Mouse (Mus musculus) adrenal gland, adult 2 months (tissue): ENCODE measurements around the gene Ccser1. TPM values are rescaled to one million over a fixed set of nuclear protein-coding genes. Genes with fewer than 3 reads are reported as not detected.

Experiments
- DNase-seq: peaks from one replicate; pipeline ENCODE4 v3.0.0; 2021
- polyA plus RNA-seq: library from polyadenylated mRNA; depleted of rRNA; stranded (reverse); fragments of >200 nt; gene quantifications from 2 replicates; pipeline ENCODE4 v1.2.3, GENCODE M21; 2012
- total RNA-seq, 2 experiments: library from RNA; stranded (reverse); gene quantifications; 2 replicates each; pipeline ENCODE4 v1.2.3; 2021

Ccser1 gene
- total and polyA plus RNA-seq, 3 experiments, result 0.20 to 3.0 (median 2.3) TPM

DNA sequence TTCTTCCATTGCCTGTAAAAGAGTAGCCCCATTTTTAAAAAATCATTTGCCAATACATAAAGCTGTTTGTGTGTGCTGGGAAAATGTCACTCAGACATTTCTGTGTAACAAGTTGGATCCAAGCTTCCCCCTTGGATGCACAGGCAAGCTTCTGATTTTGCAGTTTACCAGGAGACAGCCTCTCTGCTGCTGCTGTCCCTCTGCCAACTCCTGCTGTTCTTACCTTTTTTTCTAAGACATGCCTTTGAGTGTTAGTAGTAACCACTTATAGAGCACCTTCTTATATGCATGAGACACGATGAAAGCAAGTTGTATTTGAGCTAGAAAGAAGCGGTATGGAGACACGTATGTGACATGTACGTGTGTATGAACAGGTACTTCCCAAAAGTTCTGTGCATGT lies 120.3 kb downstream of the Ccser1 start:
- no peak for DNase-seq

DNA sequence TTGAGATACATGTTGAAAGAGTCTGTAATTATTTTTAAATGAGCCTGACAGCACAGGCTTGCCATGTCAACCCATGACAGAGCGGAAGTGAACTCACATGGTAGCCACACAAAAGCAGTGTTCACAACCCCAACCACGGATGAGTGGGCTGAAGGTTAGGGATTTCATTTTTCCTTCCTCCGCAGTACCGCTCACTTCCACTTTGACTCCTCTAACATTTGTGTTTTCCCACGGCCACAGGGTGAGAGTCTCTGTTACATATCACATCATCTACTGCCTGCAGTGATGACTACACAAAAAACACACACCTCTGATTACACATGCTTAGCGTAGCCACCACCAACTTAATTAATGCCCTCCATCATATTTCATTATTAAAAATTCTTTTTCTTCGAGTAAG lies 120.9 kb downstream of the Ccser1 start:
- no peak for DNase-seq

DNA sequence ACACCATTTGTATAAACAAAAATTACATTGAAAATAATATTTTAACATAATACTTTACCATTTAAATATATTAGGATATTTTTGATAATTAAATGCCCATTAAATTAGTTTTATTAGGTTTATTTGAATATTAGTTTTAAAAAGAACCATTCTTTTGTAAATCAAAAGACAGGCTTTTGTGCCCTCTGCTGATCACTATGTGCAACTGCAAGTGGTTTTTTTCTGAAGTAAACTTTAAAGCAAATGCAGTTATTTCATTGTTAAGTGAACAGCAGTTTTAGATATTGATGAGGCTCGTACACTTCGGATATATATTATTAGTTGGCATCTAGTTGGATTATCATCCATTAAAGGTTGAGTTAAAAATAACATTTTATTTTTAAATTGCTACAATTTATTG lies 121.5 kb downstream of the Ccser1 start:
- no peak for DNase-seq

DNA sequence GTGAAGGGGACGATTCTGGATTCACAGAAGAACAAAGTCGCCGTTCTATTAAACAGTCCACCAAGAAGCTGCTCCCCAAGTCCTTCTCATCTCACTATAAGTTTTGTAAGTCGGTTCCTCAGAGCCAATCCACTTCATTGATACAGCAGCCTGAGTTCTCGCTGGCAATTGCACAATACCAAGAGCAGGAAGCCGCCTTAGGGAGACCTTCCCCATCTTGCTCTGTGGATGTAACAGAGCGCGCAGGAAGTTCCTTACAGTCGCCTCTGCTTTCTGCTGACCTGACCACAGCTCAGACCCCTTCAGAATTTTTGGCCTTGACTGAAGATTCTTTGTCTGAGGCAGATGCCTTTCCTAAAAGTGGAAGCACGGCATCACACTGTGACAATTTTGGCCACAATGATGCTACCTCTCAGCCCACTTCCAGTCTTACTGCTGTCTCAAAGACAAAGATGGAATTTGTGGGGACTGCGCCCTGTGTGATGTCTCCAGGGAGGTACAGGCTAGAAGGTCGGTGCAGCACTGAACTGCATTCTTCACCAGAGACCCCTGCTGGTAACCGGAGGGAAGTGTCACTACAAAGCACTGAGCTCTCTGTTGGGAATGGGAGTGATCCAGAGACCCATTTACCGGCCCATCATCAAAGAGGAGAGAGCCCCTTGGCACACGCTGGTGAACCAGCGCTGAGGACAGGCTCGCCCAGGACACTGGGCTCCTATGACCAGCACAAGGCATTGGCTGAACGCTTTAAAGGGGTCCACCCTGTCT lies 131.4 kb downstream of the Ccser1 start:
- DNase-seq, result no peak

DNA sequence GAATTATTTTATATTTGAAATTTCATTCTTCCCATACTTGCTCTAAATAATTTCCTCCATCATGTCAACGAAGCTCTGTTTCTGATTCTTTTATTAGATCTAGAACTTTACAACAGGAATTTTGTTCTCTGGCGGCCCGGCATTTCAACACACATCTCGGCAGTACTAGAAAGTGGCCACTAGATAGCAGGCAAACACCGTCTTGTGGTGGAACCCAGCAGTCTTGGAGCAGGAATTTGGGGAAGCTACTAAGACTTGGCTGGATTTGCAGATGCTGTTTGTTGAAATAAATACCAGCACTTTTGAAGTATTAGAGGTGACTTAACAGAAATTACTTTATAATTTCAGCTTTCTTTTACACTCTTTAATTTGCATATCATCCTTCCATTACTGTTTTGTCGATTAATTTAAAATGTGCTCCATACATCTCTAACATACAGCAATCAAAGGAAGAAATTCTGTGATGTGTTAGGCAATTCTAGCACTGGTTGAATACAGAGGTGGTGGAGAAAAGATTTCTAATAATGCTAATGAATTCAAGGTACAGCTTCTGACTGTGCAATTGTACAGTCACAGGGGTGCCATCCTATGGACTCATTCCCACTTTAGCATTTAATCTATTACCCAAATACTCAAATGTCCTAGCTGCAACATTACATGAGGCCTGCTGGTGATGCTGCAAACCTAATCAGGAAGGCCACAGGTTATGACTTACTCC lies 135.9 kb downstream of the Ccser1 start:
- peak; percentile 10 for DNase-seq

DNA sequence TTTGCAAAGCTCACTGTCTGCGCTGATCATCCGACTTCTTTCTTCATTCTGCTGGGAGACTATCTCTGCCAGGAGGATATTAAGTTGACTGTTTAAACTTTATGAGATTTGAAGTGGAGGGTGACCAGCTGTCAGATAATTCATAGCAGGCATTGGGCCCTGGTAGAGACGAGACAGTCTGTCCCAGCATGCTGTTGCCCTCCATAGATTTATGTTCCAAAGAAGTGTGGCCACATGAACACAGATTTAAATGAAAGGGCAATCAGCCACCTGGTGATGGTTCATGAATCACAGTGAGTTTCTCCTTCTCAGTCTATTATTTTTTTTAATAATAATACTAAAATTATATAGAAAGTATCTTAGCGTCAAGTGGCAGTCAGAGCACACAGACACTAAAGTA lies 140.7 kb downstream of the Ccser1 start:
- no peak for DNase-seq

DNA sequence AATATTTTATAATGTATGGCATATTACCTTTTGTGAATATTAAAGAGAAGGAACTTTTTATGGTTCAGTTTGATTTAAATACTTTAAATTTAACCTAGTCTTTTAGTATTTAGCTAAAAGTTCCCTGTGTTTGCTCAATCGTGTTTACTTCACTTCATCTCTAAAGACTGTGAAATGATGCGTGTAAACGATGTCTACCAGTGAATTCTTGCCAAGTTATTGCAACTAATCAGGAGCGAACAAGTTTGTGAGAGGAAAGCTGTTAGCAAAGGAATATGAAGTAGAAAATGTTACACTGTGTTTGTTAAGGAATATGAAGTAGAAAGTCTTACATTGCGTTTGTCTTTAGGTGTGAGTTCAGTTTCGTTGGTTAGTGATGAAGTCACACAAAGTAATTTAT lies 142.2 kb downstream of the Ccser1 start:
- no peak for DNase-seq

DNA sequence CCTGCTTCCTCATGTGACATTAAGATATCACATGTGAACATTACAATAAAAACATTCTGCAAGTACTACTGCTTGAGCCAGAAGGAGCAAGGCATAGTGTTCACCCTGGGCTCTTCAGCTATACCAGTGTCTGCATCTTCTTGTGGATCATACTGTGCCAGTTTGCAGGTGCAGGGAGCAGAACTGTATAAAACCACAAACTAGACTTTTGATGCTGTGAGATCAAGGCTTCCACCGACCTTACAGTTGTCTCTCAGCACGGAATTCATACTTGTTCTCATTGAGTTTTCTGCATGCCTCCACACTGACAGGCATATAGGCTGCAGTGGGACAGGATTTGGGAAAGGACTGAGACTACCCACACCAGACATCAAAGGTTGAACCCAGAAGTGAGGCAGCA lies 146.0 kb downstream of the Ccser1 start:
- DNase-seq, result no peak

DNA sequence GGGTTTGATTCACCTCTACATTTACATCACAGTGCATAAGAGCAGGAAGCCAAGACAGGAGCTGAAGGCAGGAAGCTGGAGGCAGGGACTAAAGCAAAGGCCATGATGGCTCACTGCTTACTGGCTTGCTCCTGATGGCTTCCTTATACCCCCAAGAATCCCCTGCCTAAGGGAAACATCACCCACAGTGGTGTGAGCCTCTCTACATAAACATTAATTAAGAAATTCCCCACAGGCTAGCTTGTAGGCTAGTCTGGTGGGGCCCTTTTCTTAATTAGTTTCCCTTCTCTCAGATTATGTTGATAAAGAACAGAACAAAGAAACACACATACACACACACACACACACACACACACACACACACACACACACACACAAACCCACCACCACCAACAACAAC lies 148.9 kb downstream of the Ccser1 start:
- no peak for DNase-seq

DNA sequence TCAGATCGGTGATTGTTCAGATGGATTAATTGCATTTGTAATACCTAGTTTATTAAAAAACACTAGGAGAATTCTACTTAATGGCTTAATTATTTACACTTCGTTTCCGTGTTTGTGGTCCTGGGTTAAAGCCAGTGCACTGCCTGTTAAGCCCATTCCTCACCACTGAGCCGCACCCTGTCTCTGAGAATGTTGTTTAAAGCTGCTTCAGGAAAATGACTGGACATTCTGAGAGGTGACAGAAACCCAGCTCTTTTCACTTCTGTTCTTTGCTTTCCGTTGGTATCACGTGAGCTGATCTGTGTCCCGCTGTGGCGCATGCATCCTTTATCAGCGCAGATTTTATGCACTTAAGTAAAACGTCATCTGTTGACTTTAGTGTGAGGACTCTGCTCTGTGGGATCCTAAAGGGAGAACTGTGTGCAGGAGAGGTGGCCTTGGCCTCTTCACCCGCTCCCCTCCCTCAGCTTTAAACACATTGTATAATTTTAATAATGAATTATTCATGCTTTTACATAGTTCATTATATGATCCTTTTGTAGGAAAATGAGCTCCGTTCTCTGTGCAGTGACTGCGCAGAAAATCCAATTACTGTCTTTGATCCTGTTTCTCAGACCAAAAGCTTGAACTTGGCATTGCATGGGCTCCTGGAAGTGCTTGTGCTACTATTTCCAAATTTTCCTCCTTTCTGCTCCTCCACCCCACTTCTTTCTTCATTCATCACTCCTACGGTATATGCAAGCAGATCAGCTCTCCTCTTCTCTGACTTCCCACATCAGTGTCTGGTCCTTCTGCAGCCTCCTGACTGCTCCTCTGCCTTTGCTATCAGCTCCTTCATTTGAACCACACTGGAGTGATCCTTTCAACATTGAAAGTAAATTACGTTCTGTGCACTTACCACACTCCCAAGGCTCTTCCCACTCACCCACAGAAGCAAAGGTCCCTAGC lies 149.7 kb downstream of the Ccser1 start:
- no peak for DNase-seq

DNA sequence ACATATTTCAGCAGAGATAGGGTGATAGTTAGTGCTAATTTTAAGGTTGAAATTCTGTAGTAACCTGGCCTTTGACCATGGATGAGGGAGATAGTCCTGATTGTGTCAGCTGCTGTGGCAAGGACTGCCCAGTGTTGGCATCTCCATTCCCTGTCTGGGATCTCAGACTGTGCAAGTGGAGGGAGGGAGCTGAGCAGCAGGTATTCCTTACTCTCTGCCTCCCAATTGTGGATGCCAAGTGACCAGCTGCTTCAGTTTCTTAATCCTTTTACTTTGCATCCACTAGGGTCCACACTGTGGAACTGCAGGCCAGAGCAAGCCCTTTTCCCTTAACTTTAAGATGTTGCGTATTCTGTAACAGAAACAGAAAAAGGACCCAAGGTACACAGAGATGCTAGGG lies 154.3 kb downstream of the Ccser1 start:
- DNase-seq, result no peak

DNA sequence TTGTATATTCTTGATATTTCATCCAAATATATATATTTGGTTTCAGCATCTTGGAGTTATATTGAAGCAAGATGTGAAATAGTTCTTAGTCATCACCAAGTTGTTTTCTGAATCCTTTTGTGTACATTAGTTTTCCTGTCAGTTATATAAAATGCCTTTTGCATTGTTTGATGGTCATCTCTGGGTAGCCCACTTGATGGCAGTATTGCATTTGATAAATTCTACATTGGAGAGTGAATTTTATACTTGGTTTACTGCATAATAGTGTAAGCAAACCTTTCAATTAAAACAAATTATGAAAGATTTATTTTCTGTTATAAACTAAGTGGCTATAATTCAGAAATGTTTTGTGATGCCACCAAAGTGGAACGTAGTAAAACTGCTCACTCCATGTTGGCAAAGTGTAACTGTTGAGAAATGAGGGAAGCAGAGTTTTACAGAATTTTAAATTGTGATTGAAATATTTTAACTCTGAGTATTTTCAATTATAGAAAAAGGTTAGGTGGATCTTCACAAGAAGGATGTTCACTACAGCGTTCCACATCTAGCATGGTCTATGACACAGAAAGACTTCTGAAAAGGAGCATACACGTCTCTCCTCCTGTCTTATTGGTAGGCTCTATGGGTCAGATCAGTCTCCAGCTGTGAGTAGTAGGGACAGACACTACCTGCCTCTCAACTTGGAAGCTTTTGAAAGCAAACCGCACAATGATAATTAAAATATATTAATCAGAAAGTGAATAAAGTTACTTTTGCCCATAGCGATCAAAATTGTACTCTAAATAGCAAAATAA lies 167.1 kb downstream of the Ccser1 start:
- DNase-seq, result no peak

DNA sequence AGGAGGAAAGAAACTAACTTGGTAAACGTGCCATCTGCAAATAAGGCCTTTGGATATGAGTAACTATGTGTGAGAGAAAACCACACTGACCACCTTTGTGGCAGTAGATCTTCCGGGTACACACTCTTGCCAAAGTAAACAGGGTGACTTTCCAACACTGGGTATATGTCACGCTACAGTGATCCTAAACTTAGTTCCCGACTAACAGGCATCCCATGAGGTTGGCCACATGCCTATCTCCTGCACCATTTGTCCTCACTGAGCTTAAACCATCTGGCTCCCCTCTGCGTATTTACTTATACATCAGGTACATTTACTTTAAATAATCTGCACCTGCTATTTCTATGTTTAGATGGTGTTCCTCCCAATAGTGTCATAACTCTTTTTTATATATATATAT lies 183.6 kb downstream of the Ccser1 start:
- DNase-seq, result no peak

DNA sequence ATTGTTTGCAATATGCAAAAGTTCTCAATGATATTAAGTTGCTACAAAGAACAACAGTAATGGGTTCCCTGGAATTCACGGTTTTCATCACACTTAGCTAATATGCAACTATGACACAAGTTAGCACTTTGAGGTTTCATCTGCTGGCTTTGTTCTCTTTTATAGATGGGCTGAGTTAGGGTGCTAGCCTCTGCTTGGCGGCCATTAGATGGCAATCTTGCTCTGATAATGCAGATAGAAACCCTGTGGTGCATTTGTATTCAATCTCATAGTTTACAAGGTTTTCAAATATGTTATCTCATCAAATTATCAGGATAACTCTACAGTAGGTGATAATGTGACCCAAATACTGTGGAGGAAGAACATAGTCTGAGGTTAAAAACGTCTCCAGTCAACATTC lies 202.4 kb downstream of the Ccser1 start:
- DNase-seq, result no peak

DNA sequence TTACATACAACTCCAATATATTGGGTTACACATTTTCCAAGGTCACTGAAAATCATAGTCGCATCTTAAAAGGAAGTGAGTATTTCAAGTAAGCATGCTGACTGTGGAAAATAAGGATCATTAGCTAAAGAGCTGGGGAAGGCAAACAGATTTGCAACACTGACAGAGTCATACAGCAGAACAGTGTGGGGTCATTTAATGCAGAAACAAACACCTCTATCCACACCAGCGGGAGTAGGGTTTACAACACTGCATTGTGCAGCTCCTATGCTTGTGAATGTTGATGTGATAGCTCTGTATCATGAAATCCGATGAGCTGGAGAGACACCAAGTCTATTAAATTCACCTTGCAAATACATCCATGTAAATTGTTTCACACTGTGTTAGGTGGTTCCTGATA lies 202.9 kb downstream of the Ccser1 start:
- no peak for DNase-seq

DNA sequence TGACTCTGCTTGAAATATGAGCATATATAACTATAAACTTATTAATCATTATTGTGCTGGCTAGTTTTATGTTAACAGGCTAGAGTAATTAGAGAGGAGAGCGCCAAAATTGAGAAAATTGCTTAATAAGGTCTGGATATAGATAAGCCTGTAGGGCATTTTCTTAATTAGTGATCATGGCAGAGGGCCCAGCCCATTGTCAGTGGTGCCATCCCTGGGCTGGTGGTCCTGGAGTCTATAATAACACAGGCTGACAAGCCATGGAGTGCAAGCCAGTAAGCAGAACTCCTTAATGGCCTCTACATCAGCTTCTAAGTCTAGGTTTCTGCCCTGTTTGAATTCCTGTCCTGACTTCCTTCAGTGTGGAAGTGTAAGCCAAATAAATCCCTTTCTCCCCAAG lies 206.9 kb downstream of the Ccser1 start:
- no peak for DNase-seq

DNA sequence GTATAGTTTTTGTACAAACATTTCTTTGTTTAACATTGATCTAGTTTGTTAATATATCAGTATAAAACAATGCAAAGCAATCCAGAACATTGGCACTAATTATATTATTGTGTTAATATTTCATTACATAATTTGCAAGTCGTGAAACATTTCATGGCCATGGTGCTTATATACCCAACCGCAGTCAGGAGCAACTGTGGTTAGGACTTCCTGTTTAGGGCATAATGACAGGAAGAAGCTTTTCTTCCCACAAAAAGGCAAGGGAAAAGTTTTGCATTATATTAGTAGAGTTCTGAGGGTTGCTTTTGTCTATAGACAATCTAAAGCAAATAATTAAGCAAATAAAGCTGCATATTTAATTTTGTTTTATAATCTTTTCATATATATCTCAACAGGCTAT lies 247.4 kb downstream of the Ccser1 start:
- DNase-seq, result no peak

DNA sequence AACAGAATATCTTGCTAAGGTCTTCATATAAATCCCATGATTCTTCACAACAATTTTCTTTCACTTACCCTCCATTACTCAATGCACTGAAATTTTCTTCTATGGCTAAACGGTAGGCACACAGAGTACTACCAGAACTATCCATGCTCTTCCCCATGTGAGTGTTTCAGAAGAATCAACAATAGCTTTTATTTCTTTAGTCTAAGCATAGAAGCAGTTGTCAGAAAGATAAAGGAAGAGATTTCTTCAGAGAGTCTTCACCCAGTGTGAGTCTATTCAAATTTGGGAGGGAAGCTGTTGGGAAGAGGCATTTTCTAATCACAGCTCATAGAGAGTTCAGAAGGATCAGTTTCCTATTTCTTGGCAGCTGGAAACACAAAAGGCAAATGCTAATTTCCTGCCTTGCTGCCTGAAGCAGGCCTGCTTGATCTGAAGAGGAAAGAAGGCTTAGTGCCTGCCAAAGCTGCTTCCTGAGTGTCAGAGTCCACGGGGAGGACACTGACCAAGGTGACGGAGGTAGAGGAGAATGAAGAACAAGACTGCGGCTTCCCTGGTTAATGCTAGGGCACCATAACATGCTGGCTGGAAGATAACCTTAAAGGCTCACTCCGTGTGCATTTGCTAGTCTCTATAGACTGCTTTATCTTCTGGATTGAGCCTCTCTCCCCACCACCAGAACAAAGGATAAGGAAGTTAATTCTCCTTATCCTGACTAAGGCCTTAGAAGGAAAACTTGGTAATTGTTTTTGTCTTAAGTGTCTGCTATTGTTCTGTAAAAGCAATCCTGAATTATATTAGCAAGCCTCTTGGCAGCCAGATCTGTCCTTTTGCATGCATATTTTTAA lies 251.0 kb downstream of the Ccser1 start:
- peak; percentile 7 for DNase-seq

DNA sequence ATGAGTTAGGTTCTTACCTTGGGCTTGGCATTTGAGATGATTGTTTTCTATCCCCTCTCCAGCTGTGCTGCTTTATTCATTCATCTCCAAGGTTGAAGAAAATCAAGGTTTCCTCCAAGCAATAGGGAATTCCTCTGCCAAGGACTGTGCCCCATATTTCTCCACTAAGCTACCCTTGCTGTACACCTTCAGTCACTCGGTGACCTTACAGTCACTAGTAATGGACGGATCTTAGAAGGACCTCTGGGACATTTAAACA lies 251.5 kb downstream of the Ccser1 start:
- no peak for DNase-seq

DNA sequence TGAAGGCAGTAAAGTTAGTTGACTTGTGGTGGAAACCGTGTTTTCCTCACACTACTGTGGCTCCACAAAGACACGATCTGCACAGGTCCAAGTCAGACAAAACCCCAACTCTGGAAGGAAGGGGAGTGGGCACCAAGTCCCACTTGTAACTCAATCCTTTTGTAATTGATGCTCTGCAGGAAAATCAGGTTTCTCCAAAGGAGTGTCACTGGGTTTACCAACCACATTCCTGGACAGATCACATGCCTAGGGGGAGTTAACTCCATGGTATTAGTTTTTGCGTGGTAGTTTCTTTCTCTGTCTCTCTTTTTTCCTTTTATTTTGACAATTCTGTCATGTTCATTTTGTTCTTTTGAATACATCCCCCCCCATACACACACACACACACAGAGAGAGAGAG lies 252.0 kb downstream of the Ccser1 start:
- no peak for DNase-seq

DNA sequence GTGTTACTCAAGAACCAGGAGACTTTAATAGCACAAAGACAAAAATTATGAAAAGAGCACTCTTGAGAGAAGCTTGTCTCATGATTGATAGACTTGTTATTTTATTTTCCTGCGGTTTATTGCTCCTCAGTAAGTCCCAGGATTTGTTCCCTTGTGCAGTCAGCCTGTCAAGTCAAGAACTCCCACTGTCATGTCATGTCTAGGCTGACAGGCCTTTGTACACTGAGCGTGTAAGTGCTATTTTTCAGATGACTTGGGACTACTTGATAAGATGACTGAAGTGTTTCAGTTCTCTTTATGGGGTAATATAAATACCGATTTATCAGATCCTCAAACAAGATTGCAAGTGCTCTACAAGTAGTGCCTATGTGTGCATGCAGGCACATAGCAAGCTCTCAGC lies 252.6 kb downstream of the Ccser1 start:
- no peak for DNase-seq
